Mouse (Mus musculus) megakaryocyte, embryonic 14.5 days (primary cell): ENCODE data around the gene Wfs1. TPM values are rescaled to one million over a fixed set of nuclear protein-coding genes. Genes with fewer than 3 reads are reported as not detected.

Experiments used
- H3K27me3 ChIP-seq: replicated peaks from 2 replicates; pipeline ENCODE3; 2012; ENCODE audit warnings: inconsistent platforms
- H3K36me3 ChIP-seq: replicated peaks from 2 replicates; pipeline ENCODE3; 2012; ENCODE audit warnings: low read length, inconsistent platforms, mixed read lengths
- H3K4me1 ChIP-seq: 2 replicates; pipeline ENCODE4 v1.6.1; 2012; ENCODE audit warnings: inconsistent platforms
- H3K4me3 ChIP-seq: replicated peaks from 2 replicates; pipeline ENCODE3; 2012; ENCODE audit warnings: moderate library complexity, mild to moderate bottlenecking, inconsistent platforms
- H3K9me3 ChIP-seq: 2 replicates; pipeline ENCODE4 v1.6.1; 2012; ENCODE audit warnings: inconsistent platforms
- FLI1 ChIP-seq: IDR thresholded peaks from 2 replicates; pipeline ENCODE4 v1.6.1; 2012; ENCODE audit warnings: low read length, inconsistent platforms, mixed read lengths
- GATA1 ChIP-seq: IDR thresholded peaks from 3 replicates; pipeline ENCODE4 v1.6.1; 2012; ENCODE audit warnings: mixed read lengths, low read length, inconsistent platforms, borderline replicate concordance
- polyA plus RNA-seq: library from polyadenylated mRNA; stranded (reverse); fragments of >175 nt; gene quantifications from 2 replicates; pipeline ENCODE4 v1.2.3, GENCODE M21; 2012; ENCODE audit warnings: low replicate concordance; ENCODE audit not compliant: insufficient read depth

Gene Wfs1
- 0.78 TPM in 1 of 2 replicates, not detected in the other for polyA plus RNA-seq

DNA sequence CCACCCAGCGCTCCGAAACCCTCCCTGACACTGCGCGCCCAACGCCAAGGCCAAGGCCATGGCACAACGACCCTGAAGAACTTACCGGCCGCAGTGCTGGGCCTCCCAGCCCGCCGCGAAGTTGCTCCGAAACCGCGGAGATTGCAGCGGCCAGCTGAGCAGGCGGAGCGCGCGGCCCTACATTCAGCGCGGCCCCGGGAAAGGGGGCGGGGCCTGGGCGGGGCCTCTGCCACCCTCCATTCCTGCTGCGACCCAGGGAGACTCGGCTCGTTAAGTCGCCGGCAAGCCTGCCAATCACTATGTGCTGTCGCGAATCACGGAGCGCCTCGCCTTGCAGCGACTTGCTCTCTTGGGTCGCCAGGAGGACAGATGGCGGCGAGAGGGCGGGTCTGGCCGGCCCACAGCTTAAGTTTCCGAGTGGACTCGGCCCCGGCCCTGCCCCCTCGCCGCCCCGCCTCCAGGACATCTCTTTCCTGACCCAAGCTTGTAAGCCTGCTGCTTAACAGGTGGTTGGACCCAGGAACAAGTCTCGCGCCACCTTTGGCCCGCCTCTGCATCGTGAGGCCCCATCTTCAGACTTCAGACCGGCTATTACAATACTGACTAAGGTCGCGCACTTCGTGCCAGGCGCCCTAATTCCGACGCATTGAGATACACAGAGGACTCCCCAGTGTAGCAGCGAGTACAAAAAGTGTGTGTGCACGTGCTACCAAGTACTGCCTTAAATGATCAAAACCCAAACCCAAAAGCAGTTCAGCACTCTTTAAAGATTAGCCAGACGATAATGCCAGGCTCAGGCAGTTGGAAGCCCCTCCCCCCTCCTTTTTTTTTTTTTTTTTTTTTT is at the start of gene Wfs1:
Gene Wfs1, minus strand, starts transcription at position 425 of the 844 bp plus-strand sequence.
- TF ChIP-seq GATA1 (no peak), FLI1 (no peak)
- Histone ChIP-seq H3K4me1 (peaks cover 16% of the 10 kb centered on the region), H3K36me3 (no peaks in the 10 kb centered on the region), H3K9me3 (peaks cover 10% of the 10 kb centered on the region), H3K4me3 (peak within 1 kb of the TSS; percentile 91), H3K27me3 (peaks cover 70% of the 10 kb centered on the region)

DNA sequence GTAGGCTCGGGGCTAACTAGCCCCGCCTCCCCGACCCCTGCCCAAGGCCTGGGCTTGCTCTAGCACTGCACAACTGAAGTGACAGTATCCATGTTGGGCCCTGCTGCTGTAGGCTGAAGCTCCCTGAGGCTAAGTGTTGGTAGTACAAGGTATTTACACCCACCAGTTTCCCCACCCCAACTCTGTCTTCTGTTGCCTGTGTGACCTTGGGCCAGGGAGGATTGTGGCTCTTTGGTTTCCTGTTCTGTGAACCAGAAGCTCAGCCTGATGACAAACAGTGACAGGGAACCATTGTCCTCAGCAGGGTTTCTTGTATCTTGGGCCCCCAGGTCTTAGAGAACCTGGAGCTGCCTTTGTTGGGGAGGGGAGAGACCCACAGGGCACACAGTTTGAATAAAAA is 47.9 kb upstream of the Wfs1 start:
- Histone ChIP-seq H3K9me3 (0 out of 2 replicates have a peak, but pooled peaks cover under 1% of the 10 kb centered on the region), H3K27me3 (peaks cover 29% of the 10 kb centered on the region), H3K4me3 (no peak overlapping the region), H3K36me3 (no peaks in the 10 kb centered on the region), H3K4me1 (peaks cover 31% of the 10 kb centered on the region)
- TF ChIP-seq GATA1, result no peak
- TF ChIP-seq FLI1, result no peak

DNA sequence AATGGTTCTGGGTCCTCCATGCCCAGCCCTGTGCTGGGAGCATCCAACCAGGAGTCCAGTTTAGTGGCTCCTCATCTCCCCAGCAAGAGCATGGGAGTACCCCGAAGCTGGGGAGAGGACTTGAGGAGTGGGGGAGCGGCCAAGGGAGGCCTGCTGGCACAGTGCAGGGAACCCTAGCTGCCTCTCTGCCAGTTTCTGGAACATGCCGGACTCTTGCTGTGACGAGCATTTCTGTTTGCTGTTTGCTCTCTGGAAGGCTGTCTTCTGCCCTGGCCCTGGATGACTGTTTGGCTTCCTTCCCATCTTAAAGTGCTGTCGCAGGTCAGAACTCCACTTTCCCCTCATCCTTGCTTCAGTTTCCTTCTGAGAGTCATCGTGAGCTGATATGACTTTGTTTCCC is 46.9 kb upstream of the Wfs1 start:
- peaks cover 10% of the 10 kb centered on the region for H3K9me3 ChIP-seq
- TF ChIP-seq GATA1, result no peak
- H3K36me3 ChIP-seq, result no peaks in the 10 kb centered on the region
- no peak overlapping the region for H3K4me3 ChIP-seq
- peaks cover 21% of the 10 kb centered on the region for H3K4me1 ChIP-seq
- peaks cover 37% of the 10 kb centered on the region for H3K27me3 ChIP-seq

DNA sequence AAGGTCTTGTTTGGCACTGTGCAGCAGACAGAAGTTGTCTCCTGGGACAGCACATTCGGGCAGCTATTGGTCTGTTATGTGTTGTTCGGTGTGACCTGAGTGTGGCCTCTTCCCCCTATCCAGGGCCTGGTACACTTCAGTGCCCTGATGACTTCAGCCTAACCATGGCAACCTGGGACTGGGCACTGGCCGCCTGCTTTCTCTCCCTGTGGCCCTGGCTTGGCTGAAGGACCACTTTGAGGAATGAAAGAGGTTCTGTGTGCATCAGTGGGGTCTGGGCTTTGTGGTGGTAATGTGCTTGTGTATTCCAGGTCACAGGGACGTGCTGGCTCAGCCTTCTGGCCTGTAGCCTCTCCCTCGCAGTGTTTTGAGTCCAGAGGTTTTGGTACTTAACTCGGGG is 46.2 kb upstream of the Wfs1 start:
- Histone ChIP-seq H3K27me3 (peaks cover 44% of the 10 kb centered on the region), H3K36me3 (no peaks in the 10 kb centered on the region), H3K4me1 (peaks cover 18% of the 10 kb centered on the region), H3K9me3 (peaks cover 11% of the 10 kb centered on the region), H3K4me3 (no peak overlapping the region)
- no peak for TF ChIP-seq GATA1
- no peak for TF ChIP-seq FLI1

DNA sequence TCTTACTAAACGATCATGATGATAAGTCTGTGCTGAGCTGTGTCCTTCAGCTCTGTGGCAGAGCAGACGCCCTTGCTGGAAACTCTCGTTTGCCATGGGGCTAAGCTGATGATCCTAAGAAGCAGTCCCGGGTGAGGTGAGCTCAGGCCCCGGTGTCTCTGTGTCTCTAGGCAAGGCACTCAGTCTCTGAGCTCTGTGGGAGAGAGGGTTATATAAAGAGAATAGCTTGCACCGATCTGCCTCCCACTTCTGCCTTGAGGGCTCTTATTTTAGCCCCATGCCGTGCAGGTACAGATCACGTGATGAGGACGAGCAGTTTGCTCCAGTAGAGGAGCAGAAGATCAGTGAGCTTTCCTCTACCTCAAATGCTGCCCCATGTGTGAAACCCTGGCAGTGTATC is 41.7 kb upstream of the Wfs1 start:
- H3K4me1 ChIP-seq, result peaks cover 22% of the 10 kb centered on the region
- H3K9me3 ChIP-seq, result peaks cover 14% of the 10 kb centered on the region
- H3K27me3 ChIP-seq, result peaks cover 81% of the 10 kb centered on the region
- H3K36me3 ChIP-seq, result no peaks in the 10 kb centered on the region
- H3K4me3 ChIP-seq, result no peak overlapping the region
- no peak for TF ChIP-seq FLI1
- TF ChIP-seq GATA1, result no peak

DNA sequence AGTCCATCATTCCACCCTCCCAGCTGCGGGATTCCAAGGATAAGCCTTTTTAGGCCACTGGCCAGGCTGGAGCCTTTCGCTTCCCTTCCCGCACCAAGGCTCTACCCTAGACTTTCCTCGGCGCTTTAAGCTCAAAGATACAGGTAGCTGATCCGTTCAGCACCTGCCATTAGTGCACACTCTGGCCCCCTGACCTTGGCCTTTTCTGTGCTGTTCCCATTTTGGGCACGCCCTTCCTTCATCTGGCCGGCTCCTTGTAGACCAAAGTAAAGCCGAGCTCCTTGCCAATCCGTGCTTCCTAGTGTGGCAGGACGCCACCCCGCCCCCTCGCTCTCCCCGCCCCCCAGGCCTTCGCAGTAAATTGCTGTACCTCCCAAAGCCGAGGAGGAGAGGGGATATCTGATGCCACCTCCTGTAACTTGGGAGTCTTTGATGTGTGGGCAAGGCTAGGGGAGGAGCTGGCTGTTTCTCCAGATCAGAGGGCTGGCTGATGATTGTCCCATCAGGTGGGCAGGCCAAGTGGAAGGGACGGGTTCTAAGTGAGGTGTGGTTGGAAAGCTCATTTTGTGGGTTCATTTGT is 40.4 kb upstream of the Wfs1 start:
- TF ChIP-seq FLI1, result no peak
- no peak for TF ChIP-seq GATA1
- Histone ChIP-seq H3K4me3 (peak overlapping the region; percentile 94), H3K4me1 (peaks cover 22% of the 10 kb centered on the region), H3K27me3 (peaks cover 81% of the 10 kb centered on the region), H3K9me3 (peaks cover 14% of the 10 kb centered on the region), H3K36me3 (no peaks in the 10 kb centered on the region)

- peaks cover 14% of the 10 kb centered on the region for H3K9me3 ChIP-seq
- H3K4me3 ChIP-seq, result peak overlapping the region; percentile 94
- peaks cover 88% of the 10 kb centered on the region for H3K27me3 ChIP-seq
- TF ChIP-seq GATA1, result no peak
- TF ChIP-seq FLI1, result no peak
- H3K36me3 ChIP-seq, result no peaks in the 10 kb centered on the region
- H3K4me1 ChIP-seq, result peaks cover 22% of the 10 kb centered on the region
These were observed 39.7 kb upstream of the Wfs1 start for GRCm38 (mm10) chr5:37028486-37029311.

DNA sequence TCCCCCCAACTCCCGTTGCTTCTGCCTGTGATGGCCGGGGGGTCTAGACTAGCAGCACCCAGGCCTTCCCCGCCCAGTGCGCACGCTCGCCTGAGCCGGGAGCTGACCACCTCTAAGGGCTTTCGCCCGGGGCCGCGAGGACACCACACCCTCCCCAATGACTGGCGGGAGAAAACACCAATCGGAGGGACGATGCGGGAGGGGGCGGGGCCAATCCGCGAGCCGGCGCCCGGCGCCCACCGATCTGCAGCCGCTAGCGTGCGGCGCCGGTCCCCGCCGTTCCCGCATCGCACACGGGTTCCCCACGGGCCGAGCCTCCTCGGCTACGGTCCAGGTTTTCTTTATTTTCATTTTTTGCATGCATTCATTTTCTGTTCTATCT is 39.1 kb upstream of the Wfs1 start:
- peaks cover 22% of the 10 kb centered on the region for H3K4me1 ChIP-seq
- peak overlapping the region; percentile 94 for H3K4me3 ChIP-seq
- TF ChIP-seq GATA1 (no peak), FLI1 (no peak)
- no peaks in the 10 kb centered on the region for H3K36me3 ChIP-seq
- H3K27me3 ChIP-seq, result peaks cover 88% of the 10 kb centered on the region
- H3K9me3 ChIP-seq, result peaks cover 14% of the 10 kb centered on the region

DNA sequence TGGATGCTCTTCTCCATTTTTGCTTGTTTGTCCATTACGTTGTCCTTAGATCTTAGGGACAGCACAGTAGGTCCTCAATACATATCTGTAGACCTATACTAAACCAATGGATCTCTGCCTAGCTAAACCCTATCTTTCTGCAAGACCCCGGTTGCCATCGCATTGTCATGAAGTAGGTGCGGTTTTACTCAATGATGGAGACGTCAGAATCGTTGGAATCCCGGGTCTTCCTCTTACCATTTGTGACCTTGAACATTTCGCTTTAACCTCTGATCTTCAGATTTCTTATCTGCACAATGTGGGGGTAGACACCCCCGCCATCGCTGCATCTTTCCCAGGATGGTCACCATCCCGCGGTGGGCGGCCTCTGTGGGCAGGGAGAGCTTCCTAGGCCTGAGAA is 38.7 kb upstream of the Wfs1 start:
- peak overlapping the region; percentile 94 for H3K4me3 ChIP-seq
- H3K27me3 ChIP-seq, result peaks cover 84% of the 10 kb centered on the region
- H3K36me3 ChIP-seq, result no peaks in the 10 kb centered on the region
- TF ChIP-seq GATA1, result no peak
- TF ChIP-seq FLI1, result no peak
- H3K4me1 ChIP-seq, result peaks cover 22% of the 10 kb centered on the region
- peaks cover 14% of the 10 kb centered on the region for H3K9me3 ChIP-seq
